8 mouse cellular contexts compared by ENCODE assay signal in genomic region chrX:97377065-97377421, GRCm38 (mm10). TPM values are rescaled to one million over a fixed set of nuclear protein-coding genes. Genes with fewer than 3 reads are reported as not detected.
DNase-seq lines count a peak whose midpoint lies in the region; ATAC-seq and TF ChIP-seq lines count a peak whose summit lies in the region.

Eda2r (minus strand) TSS chrX:97377216.

- H3K27me3 ChIP-seq in hindbrain, embryonic 10.5 days (ENCODE audit: insufficient read depth, poor library complexity, severe bottlenecking), result no peaks in the 10 kb centered on the region
- H3K27me3 ChIP-seq in limb, embryonic 14.5 days (ENCODE audit: control insufficient read depth, insufficient read depth, low read length), result no peaks in the 10 kb centered on the region
- no peaks in the 10 kb centered on the region for H3K27me3 ChIP-seq in midbrain, embryonic 13.5 days

- DNase-seq in MN1 (ENCODE audit: low spot score), result peak; percentile 7
- peak; percentile 39 for DNase-seq in brain, adult 2 months (ENCODE audit: low read depth, low spot score)
- peak; percentile 65 for DNase-seq in forelimb bud, embryonic 11.5 days (ENCODE audit: low read depth, low spot score)
- DNase-seq in hindbrain, embryonic 10.5 days (ENCODE audit: low spot score), result peak; percentile 29
- peak; percentile 71 for DNase-seq in limb, embryonic 14.5 days (ENCODE audit: low spot score)
- DNase-seq in thymus, postnatal 4 days, result no peak

- H3K4me2 ChIP-seq in limb, embryonic 14.5 days (replicated peaks; ENCODE audit: low read depth, low read length, severe bottlenecking), result peak within 1 kb of the TSS; percentile 31; the same call in 1 of the 2 replicates
- peak within 1 kb of the TSS; percentile 49 for H3K4me2 ChIP-seq in midbrain, embryonic 13.5 days (replicated peaks)

- peak; percentile 90 for ATAC-seq in limb, embryonic 14.5 days (ENCODE audit: low FRiP score, low read depth)
- peak; percentile 97 for ATAC-seq in midbrain, embryonic 13.5 days
- no peak for ATAC-seq in inflammation-experienced regulatory T-cells, adult 6 months

- no peaks in the 10 kb centered on the region for H3K36me3 ChIP-seq in hindbrain, embryonic 10.5 days
- H3K36me3 ChIP-seq in limb, embryonic 14.5 days (ENCODE audit: control insufficient read depth, insufficient read depth, low read length), result no peaks in the 10 kb centered on the region
- no peaks in the 10 kb centered on the region for H3K36me3 ChIP-seq in midbrain, embryonic 13.5 days

- WGBS in hindbrain, embryonic 10.5 days, result 20% methylated on average over 8 of the region's 8 CpGs
- WGBS in limb, embryonic 14.5 days, result 19% methylated on average over 8 of the region's 8 CpGs
- WGBS in midbrain, embryonic 13.5 days, result 16% methylated on average over 8 of the region's 8 CpGs

- H3K4me3 ChIP-seq in hindbrain, embryonic 10.5 days, result peak within 1 kb of the TSS; percentile 43
- H3K4me3 ChIP-seq in limb, embryonic 14.5 days (replicated peaks; ENCODE audit: low read length), result peak within 1 kb of the TSS; percentile 11; the same call in 1 of the 2 replicates
- H3K4me3 ChIP-seq in midbrain, embryonic 13.5 days (replicated peaks), result peak within 1 kb of the TSS; percentile 32

- TF ChIP-seq POLR2A in limb, embryonic 14.5 days (IDR thresholded peaks at IDR 0.05; ENCODE audit: borderline replicate concordance, extremely low read depth, insufficient read depth, insufficient read length), result no peak

- no peak within 1 kb of the TSS; the same call in 1 of the 2 replicates for H3K27ac ChIP-seq in hindbrain, embryonic 10.5 days
- H3K27ac ChIP-seq in limb, embryonic 14.5 days (replicated peaks; ENCODE audit: low read depth, low read length), result 0 out of 2 replicates have a peak within 1 kb of the TSS, but pooled peaks have one; percentile 5
- H3K27ac ChIP-seq in midbrain, embryonic 13.5 days, result no peak within 1 kb of the TSS

- H3K9ac ChIP-seq in limb, embryonic 14.5 days (ENCODE audit: low read depth, low read length, severe bottlenecking), result no peak within 1 kb of the TSS
- H3K9ac ChIP-seq in midbrain, embryonic 13.5 days (replicated peaks), result no peak within 1 kb of the TSS; the same call in 1 of the 2 replicates

- no peaks in the 10 kb centered on the region for H3K9me3 ChIP-seq in hindbrain, embryonic 10.5 days
- no peaks in the 10 kb centered on the region for H3K9me3 ChIP-seq in limb, embryonic 14.5 days (ENCODE audit: control insufficient read depth, low read length)
- no peaks in the 10 kb centered on the region for H3K9me3 ChIP-seq in midbrain, embryonic 13.5 days

- peaks cover 7% of the 10 kb centered on the region; the same call in 1 of the 2 replicates for H3K4me1 ChIP-seq in hindbrain, embryonic 10.5 days (replicated peaks)
- no peaks in the 10 kb centered on the region for H3K4me1 ChIP-seq in limb, embryonic 14.5 days (ENCODE audit: control insufficient read depth, insufficient read depth, low read length)
- no peaks in the 10 kb centered on the region for H3K4me1 ChIP-seq in midbrain, embryonic 13.5 days (replicated peaks)

RNA-seq across cellular contexts. Expression of gene Eda2r, which starts in this region (rescaled TPM):
- polyA plus RNA-seq in hindbrain, embryonic 10.5 days (2016; fragmentation: Nextera tagmentation; extraction: Ambion mirVana), result 0.94 and 1.0 TPM in 2 replicates
- polyA plus RNA-seq in limb, embryonic 14.5 days (2012; rRNA removed), result 1.2 TPM in 2 replicates
- 1.5 and 1.9 TPM in 2 replicates for polyA plus RNA-seq in limb, embryonic 14.5 days (2014; fragmentation: Nextera tagmentation; extraction: Ambion mirVana)
- polyA plus RNA-seq in midbrain, embryonic 13.5 days (2015; fragmentation: Nextera tagmentation; extraction: Ambion mirVana), result 0.89 and 1.0 TPM in 2 replicates
- polyA plus RNA-seq in inflammation-experienced regulatory T-cells, adult 6 months (2017; shearing (Covaris generic)), result not detected
